Mouse (Mus musculus) urinary bladder, postnatal 14 days (tissue): ENCODE measurements at regions not wholly inside any gene's neighbourhood (a gene's known extent, or its start where the extent isn't known, plus 50 kb on each side); places are given as distances from the start of the nearest gene placed in this dataset.

Experiments used
- DNase-seq: peaks from one replicate; pipeline ENCODE4 v3.0.0; 2021; ENCODE audit warnings: low spot score

DNA sequence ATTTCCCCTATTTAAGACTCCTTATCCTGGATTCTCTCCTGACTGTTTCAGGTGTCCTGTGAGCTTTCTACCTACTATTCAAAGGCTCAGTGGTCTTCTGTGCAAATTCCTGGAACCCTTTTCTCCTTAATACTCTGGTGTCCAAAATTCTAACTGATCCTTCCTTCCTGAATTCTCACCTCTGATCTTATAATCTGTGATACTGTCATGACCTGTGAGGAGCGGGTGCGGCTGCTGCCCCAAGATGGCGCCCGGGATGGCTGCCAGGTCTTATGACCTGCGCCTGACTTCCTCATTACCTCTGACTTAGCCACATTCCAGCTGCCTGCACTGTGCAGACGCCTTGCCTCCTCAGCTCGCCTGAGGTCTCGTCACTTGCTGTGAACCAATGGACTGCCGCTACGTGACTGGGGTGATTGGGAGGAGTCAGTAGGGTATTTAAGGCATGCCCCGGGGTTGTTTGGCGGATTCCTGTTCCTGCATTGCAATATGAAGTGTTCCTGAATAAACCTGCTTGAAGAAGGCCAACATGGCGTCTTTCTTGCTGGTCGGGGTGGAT lies 131.2 kb downstream of the Ptbp2 start:
- DNase-seq: no peak

DNA sequence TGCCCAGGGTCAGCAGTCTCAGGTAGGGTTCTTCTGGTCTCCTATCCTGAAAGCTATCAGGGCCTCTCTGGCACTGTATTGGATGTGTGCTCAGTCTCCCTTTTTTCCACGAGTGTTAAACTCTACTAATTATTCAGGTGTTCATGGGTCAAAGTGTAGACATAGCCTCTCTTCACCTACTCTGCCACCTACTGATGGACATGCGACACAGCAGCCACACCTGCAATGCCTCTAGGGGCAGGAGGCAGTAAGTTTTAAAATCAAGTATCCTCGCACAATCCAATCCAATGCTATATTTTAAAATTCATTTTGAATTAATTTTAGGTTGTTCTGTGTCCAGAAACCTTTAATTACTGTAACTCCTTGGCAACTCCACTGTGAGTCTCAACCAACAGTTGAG lies 145.6 kb downstream of the Ptbp2 start:
- no peak for DNase-seq

DNA sequence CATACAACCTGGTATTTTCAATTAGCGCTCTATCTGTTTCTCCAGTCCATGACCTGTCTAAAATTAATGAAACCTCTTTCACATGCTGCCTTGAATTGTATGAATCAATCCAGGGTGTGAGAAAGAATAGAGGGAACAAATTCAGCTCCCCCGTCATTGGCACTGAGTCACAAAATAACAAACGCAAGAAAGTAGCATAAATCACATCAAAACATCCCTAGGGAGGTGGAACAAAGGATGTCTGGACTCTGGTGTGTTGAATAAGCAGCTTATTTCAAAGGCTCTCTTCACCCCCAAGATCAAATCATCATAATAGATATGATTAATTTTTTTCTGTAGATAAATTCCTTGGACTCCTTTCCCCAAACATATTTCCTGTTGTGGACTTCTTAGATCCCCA lies 148.6 kb downstream of the Ptbp2 start:
- no peak for DNase-seq

DNA sequence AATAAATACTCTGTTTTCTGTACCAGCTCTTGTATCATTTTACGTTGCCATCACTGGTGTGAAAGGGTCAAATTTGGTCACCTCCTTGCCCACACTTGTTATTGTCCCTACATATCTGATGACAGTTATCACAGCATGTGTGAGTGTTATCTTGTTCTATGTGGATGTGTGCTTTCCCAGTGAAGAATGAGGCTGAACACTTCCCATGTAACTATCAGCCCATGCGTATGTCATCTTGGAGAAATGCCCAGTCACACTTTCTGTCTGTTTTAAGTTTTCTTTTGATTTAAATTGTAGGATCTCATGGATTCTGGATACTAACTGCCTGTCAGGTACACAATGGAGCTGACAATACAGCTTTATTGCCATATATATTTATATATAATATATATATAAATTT lies 150.8 kb downstream of the Ptbp2 start:
- DNase-seq: no peak

DNA sequence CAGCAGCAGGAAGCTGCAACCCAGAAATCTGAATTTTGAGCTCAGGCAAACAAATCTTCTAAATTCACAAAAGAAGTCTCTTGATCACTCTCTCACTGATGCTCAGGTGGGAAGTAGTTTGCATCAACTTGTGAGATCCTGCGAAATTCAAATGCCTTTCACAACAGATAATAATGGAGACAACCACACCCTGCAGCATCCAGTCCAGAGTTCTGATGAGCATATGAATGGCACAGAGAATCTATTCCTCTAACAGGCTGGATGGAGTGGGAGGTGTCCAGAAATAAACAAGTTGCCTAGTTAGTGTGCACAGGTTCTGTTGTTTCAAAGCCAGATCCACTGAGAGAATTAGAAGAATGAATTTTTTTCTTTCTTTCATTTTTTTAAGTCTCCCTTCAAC lies 178.2 kb downstream of the Ptbp2 start:
- DNase-seq: no peak

DNA sequence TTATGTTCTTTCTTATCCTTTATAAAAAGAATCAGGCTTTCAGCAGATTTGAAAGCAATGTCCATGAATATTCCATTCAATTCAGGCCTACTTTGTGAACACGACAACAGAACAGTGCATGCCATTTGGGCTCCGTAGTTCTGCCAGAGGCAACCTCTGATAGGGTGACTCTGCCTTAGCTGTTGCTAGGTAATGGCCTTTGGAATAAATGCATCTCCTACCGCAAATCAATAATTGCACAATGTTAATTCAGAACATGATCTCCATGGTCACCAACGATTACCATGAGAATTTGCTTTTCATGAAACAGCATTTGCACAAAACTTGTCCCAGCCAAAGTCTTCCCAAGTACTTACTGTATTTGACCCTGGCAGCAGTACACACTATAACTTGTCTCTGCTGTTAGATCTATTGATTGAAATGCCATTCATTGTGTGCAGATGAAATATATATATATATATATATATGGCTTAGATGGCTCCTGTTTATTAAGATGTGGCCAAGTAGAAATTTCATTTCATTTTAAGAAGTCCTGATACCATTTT lies 195.3 kb downstream of the Ptbp2 start:
- no peak for DNase-seq

DNA sequence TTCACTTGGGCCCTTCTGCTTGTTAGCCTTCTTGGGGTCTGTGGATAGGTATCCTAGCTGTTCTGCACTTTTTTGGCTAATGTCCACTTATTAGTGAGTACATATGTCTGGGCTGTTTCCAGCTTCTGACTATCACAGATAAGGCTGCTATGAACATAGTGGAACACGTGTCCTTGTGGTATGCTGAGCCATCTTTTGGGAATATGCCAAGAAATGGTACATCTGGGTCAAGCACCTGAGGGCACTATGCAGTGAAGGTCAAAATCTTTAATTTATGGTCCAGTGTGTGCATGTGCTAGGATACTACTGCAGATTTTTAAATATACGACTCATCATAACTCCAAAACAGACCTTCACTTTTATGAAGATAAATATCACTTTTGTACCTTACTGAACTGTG lies 196.3 kb downstream of the Ptbp2 start:
- DNase-seq: no peak

DNA sequence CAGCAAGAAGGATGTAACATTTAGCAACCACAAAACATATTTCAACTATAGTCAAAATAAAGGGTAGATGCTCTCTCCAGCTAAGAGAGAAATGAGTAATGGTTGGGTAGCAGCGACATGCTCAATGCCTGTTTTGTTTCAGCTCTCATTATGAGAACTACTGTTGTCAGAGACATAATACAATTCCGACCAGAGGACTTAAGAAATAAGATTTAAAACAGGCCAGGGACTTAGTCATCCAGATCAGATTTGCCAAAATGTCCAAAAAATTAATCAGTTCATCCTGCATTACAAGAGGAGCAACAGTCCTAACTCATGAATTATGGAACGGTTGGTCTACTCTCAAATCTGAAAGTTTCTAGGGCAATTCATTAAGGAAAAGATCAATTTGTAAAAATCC lies 208.8 kb downstream of the Ptbp2 start:
- no peak for DNase-seq

DNA sequence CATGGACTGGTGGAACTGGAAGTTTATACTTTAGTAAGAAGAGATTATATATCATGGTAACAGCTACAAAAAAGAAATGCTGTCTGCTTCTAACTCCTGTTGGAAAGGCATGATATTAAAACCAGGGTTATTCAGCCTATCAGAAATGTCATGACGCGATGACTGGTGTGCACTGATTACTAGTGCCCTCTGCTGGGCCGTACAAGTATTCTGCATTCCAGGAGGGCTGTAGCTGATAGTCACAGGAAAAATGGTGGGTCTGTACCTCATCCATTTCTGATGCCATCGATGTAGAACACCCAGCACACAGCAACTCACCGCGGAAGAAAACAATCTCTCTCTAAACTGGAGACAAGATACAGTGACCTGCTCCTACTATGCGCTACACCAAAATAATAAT lies 246.4 kb downstream of the Ptbp2 start:
- no peak for DNase-seq

DNA sequence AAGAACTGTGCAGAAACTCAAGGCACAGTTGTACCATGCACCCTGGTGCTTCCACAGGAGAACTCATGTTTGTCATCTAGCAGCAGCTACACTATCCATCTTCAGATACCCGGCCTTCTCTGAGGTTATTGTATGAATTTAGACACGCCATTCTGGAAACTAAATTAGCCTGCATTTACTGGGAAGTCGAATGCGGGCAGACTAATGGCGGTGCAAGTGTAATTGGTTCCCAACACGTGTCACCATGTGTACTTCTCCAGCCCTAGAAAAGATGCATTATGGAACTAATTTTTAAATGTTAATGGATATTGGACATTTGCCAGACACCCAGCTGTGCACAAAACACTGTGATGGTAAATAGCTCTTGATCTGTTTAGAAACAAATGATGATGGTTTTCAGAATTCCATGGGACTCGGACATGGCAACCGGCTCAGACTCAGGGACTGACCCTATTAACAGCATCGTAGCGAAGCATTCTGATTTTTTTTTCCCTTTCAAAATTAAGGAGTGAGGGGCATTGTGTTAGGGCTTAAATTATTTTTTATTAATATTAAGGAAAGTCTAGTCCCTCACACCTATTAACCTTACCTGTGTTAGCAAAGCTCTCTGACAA lies 259.6 kb downstream of the Ptbp2 start:
- DNase-seq: no peak

DNA sequence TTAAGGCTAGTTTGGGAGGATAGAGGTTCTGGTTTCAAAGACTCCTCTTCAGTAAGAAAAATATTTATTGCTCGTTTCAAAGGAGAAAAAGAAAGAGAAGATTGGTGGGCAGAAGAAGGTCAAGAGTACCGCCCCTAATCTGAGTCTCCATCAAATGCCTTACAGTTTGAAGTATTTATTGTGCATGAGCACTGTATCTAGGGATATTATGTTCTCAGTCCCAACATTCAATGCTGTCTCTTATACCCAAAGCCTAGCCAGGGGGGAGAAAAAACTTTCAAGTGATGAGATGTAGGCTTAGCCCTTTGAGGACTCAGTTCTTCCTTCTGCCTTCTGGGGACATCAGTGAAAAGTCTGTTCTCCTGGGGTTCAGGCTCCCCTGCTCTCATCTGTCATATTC lies 271.7 kb downstream of the Ptbp2 start:
- DNase-seq: no peak

DNA sequence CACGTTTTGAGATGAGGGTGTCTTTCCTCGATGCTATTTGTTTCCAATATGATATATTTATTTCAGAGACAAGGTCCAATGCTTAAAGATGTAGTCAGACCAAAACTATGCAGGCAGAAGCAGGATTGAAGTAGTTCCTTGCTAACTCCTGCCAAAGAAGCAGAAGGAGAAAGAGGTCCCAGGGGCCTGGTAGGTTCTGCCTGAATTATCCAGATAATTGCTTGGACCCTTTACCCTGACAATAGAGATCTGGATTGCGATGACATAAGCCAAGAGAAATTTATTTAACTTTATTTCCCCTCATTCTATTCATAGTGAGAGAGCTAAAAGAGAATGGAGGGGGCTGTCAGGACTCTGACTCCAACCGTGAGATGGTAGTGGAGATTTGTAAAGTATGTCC lies 275.1 kb downstream of the Ptbp2 start:
- DNase-seq: no peak

DNA sequence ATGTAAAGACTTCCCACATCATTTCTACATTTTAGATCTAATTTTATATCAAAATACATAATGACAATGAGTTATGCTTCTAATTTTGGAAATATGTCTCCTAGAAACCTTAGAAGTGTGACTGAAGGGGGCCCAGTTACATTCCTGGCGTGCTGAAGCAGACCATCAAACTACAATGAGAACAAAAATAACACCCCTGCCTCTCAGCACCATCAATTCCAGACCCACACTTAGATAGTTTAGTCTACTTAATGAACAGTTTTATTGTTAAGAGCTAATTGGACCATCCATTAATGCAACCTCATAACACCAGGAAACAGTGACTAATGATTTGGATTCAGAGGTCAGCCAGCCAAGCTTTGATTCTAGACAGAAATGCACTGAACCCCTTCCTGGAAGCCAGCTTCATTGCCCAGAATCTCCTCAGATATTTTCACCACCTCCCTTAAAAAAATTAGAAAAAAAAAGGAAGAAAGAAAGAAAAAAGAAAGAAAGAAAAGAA lies 280.7 kb downstream of the Ptbp2 start:
- no peak for DNase-seq

DNA sequence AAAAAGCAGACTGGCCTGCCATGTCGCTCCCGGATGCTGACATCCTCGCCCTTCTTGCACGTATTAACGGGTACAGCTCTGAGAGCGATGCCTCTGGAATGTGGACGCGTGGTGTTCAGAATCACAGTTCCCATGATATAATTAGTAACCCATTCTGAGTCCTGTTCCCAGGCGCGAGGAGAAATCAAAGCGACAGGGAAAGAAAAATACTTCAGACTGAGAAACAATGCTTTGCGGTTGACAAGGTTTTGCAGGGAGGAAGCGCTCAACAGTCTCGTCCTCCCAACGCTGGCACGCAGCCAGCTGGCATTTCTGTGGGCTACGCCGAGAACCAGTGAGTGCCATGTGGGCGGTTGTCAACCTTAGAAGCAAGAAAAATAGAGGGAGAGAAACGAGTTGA lies 285.6 kb downstream of the Ptbp2 start:
- DNase-seq: peak; percentile 6

DNA sequence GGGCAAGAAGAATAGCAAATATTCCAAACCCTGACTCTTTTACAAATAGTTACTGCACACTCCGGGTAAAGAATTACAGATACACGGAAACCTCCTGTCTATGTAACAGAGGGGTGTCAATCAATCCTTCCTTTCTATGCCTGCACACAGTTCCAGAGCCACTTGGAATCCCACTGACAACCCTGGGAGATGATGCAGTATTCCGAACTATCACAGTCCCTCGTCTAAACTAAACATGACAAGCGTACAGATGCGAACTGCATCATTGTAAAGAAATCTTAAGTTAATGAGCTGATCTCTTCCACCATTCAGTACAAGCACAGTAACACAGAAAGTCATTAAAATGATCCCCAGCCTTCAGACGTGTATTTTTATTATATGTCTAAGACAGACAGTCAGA lies 286.4 kb downstream of the Ptbp2 start:
- DNase-seq: no peak

DNA sequence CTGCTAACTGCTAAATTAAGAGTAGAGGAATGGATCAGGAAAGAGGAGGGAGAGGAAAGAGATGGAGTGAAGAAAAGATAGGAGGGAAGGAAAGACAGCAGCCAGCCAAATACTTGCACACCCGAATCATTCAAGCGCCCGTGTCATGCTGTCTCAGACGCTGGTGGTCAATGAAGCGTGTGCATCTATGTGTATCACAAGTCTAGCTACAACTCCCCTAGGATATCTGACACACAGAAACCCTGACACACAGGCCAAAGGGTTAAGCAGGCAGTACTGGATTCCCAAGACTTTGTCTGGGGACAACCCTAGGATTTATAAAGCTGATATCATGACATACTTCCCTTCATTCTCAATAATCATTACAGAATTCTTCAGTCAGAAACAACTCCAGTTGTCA lies 289.7 kb downstream of the Ptbp2 start:
- no peak for DNase-seq

DNA sequence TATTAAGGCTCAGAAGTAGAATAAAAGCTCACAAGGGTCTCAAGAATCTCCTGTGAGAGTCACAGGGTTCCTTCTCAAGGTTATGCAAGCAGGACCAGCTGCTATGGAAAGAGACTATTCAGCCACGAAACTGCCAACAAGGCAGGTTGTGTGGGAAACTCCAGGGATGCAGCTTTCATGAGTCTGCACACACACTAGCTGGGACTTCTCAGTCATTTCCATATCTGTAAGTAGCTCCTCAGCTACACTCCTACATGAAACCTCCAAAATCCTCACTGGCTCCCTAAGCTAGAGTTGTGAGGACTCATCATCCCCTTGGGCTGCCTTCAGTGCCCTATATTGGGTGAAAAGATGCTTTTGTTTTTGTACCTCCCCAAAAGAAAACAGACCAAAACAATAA lies 291.6 kb downstream of the Ptbp2 start:
- DNase-seq: no peak

DNA sequence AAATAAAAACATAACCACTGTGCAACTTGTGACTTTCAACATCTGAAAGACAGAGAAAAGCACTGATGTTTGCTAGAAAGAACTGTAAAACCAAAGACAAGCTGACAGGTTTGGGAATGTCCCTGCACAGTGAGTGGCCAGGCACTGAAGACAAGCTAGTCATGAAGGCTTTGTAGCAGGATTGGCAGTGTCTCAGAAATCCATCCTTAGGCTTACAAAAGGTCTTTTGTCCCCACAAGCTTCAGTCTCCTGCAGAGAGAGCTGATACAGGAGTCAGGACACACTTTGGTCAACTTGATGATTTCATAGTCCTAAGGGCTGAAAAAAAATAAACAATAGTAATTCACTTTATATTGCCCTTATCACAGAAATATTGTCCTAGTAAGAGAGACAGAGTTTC lies 294.9 kb downstream of the Ptbp2 start:
- no peak for DNase-seq
